Mouse (Mus musculus): ENCODE measurements around the gene Klhdc3.

The Klhdc3 gene

GRCm38 (mm10) chr17:46656054-46656453 is 24.7 kb downstream of the Klhdc3 start:
- DNase-seq (ENCODE audit: low spot score), result no peak

GRCm38 (mm10) chr17:46651755-46652547 is 28.8 kb downstream of the Klhdc3 start:
- DNase-seq (ENCODE audit: low spot score), result no peak

GRCm38 (mm10) chr17:46651292-46651691 is 29.4 kb downstream of the Klhdc3 start:
- no peak for DNase-seq (ENCODE audit: low spot score)

- DNase-seq (ENCODE audit: low spot score), result peak; percentile 95
Observed at GRCm38 (mm10) chr17:46650232-46651031, 30.3 kb downstream of the Klhdc3 start, which contains the start of gene Cul7. Gene Cul7, plus strand, starts transcription at chr17:46650337.

- no peak for DNase-seq (ENCODE audit: low spot score)
Observed at GRCm38 (mm10) chr17:46649811-46650210, 30.9 kb downstream of the Klhdc3 start.

- no peak for DNase-seq (ENCODE audit: low spot score)
Observed at GRCm38 (mm10) chr17:46648436-46648835, 32.3 kb downstream of the Klhdc3 start.

- no peak for DNase-seq (ENCODE audit: low spot score)
Observed at GRCm38 (mm10) chr17:46647279-46647678, 33.4 kb downstream of the Klhdc3 start.

- DNase-seq (ENCODE audit: low spot score), result no peak
Observed at GRCm38 (mm10) chr17:46646322-46646662, 34.4 kb downstream of the Klhdc3 start.

- peak; percentile 99 for DNase-seq (ENCODE audit: low spot score)
Observed at GRCm38 (mm10) chr17:46645561-46646321, 35.0 kb downstream of the Klhdc3 start, which contains the start of the genes Klc4 and Mrpl2. Gene Klc4, minus strand, starts transcription at chr17:46646022. Gene Mrpl2, plus strand, starts transcription at chr17:46646229.

GRCm38 (mm10) chr17:46644916-46645475 is 35.7 kb downstream of the Klhdc3 start:
- DNase-seq (ENCODE audit: low spot score), result peak; percentile 55

GRCm38 (mm10) chr17:46644152-46644805 is 36.4 kb downstream of the Klhdc3 start:
- DNase-seq (ENCODE audit: low spot score), result no peak

- DNase-seq (ENCODE audit: low spot score), result no peak
Observed at GRCm38 (mm10) chr17:46642060-46642459, 38.7 kb downstream of the Klhdc3 start.

- DNase-seq (ENCODE audit: low spot score), result no peak
Observed at GRCm38 (mm10) chr17:46639929-46640328, 40.8 kb downstream of the Klhdc3 start.

GRCm38 (mm10) chr17:46636831-46637523 is 43.7 kb downstream of the Klhdc3 start:
- DNase-seq (ENCODE audit: low spot score), result peak; percentile 85

- peak; percentile 64 for DNase-seq (ENCODE audit: low spot score)
Observed at GRCm38 (mm10) chr17:46629685-46630441, 50.9 kb downstream of the Klhdc3 start.

- peak; percentile 71 for DNase-seq (ENCODE audit: low spot score)
Observed at GRCm38 (mm10) chr17:46628791-46629684, 51.7 kb downstream of the Klhdc3 start, which contains the start of gene Ptk7. Gene Ptk7, minus strand, starts transcription at chr17:46629504.

- peak; percentile 61 for DNase-seq (ENCODE audit: low spot score)
Observed at GRCm38 (mm10) chr17:46628471-46628790, 52.3 kb downstream of the Klhdc3 start.

- DNase-seq (ENCODE audit: low spot score), result no peak
Observed at GRCm38 (mm10) chr17:46627409-46627808, 53.3 kb downstream of the Klhdc3 start.

GRCm38 (mm10) chr17:46624598-46624997 is 56.1 kb downstream of the Klhdc3 start:
- no peak for DNase-seq (ENCODE audit: low spot score)
